Mouse (Mus musculus) cerebellum, adult 8-10 months (tissue): ENCODE data around the gene Gnai1.
"Not testable (repeated sequence)": the region's sequence is repeated elsewhere in the genome, so short reads cannot be mapped to it uniquely, and the experiment has no call there.

Experiments used
- DNase-seq: peaks from one replicate; pipeline ENCODE4 v3.0.0; 2022

The Gnai1 gene

DNA sequence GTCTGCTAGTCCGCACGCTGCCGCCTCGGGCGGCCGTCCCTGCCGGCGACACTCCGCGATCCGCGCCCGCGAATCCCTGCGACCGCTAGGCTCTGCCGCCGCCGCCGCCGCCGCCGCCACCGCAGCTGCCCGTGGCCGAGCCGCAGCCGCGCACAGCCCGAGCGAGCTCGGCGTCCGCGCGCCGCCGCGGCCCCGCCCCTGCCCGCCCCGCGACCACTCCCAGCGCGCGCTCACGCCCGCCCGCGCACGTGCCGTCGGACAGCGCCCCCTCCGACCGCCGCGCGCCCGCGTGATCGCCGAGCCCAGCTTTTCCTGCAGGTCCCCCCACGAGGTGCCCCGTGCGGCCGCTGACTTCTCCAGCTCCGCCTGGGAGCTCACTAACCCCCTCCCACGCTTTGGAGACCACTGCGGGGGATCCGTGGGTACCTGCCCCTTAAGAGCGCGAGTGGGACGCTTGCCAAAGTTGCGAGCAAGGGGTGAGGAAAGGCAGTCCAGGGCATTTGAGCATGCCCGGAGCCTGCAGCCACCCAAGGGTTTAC lies at the start of gene Gnai1:
Gene Gnai1, minus strand, starts transcription at position 75 of the 539 bp plus-strand sequence.
- DNase-seq, result peak; percentile 87

DNA sequence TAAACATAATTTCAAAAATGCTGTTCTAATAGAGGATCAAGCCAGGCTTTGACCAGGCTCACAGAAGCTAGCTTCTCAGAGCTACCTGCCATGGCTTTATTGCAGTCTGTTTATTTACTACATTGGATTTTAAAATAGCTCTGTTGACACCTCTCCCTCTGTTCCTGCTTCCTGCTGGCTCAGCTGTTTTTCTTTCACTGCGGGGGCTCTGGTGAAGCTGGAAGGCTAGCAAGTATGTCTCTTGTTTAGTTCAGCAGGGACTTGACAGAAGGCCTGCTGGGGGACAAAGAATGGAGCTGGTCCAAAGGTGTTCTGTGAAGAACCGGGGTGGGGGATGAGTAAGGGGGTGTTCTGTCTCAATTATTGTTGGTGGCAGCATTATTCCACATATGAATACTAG lies 7.7 kb upstream of the Gnai1 start:
- DNase-seq, result peak; percentile 72

DNA sequence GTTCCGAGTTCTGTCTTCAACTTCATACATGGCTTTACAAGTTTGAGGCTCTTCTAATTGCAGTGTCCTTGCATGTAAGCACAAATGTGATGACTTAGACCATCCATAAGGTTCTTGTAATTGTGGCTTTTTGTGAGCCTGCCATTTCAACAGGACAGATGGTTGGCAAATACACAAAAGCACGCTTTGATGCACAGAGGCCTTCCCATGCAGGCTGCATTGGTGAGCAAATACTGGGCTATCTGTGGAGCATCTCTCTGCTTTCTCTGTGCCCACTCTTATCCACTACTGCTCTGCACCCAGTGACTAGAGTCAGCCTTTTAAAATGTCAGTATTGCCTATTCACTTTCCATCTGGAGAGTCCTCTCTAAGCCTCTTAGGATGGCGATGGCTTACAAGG lies 5.3 kb upstream of the Gnai1 start:
- DNase-seq, result peak; percentile 59

DNA sequence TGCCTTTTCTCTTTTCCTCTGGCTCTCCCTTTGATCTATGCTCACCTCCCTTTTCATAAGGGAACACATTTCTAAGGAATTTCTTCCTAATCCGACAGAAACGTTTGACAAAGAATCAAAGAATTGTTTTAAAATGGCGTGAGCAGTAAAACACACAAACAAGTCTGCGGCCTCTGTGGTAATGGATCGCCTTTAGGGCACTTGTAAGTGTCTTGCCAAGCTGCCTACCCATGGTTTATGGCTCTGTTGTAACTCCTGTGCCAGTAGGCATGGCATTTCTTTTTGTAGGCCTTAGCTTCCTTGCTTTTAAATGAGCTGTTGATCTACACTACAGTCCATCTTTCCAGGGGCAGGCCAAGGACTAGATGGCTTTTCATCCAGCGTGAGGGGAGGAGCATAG lies 801 bp upstream of the Gnai1 start:
- DNase-seq, result no peak

DNA sequence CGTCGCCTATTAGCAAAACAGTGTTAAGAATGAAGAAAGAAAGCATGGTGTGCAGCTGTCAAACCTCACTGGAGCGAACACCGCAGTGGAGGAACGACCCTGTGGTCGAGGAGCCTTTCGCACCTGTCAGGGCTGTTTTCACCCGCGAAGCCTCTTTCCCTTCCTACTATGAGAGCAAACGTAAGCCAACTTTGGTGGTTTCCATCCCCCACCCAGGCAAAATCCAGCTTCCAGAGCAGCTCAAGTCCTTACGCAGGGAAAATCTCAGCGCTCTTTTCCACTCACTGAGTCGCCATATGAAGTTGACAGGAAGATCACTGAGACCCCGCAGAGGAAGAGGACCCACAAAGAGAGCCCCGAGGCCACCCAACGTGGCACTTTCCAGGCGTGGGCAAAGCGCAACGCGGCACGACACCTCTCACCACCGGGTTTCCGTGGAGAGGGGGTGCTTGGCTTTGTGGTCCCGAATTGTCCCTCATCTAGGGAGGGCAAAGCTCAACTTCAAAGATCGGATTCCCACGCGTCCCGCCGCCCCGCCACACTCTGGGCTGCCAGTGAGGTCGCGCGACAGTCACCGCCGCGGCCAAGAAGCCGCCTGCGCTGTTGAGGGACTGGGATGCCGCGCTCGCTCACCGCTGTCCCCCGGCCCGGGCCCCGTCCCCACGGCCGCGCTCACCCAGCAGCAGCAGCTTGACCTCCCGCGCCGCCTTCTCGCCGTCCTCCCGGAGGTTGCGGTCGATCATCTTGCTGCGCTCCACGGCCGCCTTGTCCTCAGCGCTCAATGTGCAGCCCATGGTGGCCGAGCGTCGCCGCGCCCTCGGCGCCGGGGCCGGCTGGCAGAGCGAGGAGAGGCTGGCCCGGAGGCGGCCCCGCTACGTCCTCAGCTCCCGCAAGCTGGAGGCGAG lies 527 bp downstream of the Gnai1 start:
- DNase-seq, result peak; percentile 66

DNA sequence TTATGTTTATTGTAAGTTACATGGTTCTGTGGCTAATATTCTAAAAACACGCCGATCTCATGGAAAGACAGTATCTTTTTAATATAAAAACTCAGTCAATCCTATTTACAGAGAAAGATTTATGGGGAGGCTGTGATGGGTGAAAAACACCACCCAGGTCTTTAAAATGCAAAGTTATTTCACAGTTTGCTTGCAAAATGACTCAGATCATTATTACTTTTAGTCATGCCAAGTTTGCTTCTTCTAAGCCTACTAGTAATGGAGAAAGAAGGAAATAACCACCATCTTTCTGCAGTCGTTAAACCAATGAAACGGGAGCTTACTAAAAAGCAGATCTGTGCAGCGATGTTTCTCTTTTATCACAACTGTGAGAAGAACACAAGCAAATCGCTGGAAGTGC lies 1.4 kb downstream of the Gnai1 start:
- DNase-seq, result no peak

DNA sequence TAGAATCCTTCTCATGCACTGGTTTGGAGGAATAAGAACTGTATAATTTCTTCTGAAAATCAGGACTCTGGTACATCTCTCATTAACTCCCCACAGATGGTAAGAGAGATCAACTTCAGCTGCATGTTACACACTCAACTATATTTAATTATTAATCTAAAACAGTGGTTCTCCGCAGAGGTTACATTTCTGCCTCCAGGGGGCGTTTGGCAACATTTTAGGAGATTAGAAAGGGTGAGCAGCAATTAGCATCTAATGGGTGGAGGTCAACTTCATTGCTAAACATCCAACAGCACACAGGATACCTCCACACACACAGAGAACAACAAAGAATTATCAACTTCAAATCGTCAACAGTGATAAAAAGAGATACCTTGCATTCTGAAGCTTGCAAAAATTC lies 2.0 kb downstream of the Gnai1 start:
- peak; percentile 65 for DNase-seq

DNA sequence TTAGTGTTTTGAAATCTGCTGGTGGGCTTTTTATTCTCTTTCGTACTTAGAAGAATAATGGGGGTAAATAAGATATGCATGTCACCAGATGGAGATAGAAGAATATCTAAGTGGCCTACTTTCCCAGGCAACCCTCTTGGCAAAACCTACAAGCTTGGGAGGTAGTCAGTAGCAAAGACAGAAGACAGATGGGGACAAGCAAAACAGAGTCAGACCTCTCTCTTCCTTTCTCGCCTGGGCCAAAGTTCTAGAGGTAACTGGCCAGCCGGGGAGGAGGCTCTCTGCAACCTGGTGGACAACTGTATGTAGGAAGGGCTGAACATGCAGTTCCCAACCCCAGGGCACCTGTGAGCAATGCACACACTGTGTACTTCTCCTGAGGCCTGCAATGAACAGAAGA lies 12.9 kb downstream of the Gnai1 start:
- DNase-seq, result no peak

DNA sequence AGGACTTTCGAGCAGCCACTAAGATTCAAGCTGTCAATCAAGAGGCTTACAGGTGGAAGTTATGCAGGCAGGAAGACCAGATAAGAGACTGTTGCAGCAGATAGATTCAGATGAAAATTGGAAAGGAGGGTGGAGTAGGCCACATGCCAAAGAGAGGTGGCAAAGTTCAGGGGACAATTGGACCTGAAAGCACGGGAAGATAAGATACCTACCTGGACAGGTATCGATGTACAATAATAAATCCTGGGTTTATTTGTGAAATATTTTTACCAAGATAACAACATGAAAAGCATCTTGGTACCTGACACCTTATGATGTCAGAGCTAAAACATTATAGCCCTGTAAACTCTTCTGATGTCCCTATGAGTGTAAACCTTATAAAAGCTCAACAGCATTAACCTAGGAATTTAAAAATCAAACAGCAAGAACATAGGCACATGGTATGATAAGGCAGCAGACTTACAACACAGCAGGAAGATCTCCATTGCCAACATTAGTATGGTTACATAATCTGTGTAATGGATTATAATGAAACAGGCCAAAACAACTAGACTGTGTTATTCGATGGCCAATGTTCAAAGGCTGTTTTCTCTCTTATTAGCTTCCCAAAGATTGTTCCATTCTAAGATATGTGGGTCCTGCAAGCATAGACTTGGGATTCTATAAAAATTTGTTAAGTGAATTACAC lies 16.6 kb downstream of the Gnai1 start:
- peak; percentile 50 for DNase-seq

DNA sequence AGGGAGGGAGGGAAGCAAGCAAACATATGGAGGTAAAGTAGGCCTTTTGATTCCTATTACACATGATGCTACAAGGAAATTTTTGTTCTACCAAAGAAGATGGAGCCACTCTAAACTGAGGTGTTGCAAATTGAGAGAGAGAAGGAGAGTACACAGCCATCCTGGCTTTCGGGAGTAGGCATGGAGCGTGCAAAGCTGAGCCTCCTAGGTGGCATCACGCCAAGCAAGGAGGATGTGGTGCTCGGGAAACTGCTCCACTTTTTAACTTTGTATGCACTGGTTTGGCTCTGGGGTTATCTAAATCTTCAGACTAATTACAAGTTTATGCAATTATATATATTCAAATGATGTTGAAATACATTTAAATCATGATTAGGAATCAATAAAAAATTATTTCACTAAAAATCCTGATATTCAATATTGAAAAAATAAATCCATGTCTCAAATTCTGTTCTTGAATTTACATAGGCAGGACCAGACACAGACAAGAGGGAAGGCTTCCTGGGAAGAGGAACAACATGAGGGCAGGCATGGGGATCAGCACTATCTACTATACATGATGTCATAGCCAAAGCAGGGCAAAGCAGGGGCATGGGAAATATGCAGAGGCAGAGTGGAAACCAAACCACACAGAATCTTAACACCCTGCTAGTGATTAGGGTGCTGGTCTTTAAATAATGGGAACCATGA lies 17.2 kb downstream of the Gnai1 start:
- no peak for DNase-seq

DNA sequence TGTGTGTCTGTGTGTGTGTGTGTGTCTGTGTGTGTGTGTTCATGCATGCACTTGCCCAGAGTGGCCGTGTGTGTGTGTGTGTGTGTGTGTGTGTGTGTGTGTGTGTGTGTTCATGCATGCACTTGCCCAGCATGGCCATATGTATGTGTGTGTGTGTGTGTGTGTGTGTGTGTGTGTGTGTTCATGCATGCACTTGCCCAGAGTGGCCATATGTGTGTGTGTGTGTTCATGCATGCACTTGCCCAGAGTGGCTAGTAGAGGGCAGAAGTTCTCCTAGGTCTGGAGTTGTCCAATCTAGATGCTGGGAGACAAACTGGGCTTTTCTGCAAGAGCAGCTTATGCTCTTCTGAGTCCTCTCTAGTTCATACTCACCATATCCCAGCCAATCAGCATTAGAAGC lies 18.3 kb downstream of the Gnai1 start:
- DNase-seq, result not testable (repeated sequence)

DNA sequence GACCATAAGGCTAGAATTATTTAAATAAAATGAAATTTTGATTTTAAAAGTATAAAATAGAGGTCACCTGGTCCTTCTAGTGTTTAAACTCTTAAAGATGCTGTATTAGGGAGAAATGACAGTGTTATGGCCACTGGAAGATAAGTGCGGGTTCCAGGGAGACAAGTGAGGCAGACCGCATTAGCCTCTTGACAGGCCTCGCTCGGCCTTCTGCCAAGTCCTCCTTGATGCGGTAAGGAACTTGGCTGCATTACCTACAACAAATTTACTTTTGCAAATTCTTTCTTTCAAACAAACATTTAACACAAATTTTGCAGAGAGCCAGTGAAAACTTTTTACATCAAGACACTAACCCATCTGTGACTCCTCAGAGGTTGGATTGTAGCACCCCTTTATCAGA lies 27.9 kb downstream of the Gnai1 start:
- DNase-seq, result no peak

DNA sequence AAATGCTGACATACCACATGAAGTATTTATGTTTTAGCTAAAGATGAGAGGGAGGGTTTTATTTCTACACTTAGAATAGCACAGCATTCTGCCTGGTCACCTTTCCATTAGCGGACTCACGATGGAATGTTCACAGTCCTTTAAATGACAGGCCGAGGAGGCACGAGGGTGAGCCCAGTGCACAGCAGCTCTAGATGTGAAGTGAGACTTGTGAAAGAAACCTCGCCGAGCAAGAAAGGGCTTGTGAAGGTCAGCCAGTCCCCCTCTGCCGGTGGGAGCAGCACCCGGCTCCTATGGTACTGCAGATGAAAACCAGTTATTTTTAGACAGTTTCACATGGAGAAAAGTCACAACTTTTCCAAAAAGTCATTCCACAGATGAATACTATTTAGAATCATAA lies 29.4 kb downstream of the Gnai1 start:
- no peak for DNase-seq

DNA sequence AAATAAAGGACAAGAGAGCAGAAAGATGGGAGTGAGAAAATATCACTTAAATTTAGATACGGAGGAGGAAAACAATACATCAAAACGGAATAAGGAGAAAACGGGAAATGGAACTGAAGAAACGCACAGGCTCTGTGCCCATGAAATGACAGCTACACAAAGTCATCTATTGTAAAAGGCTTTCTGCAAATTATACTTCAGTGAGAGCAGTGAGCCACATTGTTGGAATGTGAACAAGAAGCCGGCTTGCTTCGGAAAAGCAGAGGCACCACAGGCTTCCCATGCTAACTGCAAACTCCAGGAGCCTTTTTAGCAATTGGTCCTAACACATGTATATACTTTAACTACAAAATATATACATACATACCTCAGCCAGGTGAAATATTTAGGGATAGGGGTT lies 34.0 kb downstream of the Gnai1 start:
- no peak for DNase-seq

DNA sequence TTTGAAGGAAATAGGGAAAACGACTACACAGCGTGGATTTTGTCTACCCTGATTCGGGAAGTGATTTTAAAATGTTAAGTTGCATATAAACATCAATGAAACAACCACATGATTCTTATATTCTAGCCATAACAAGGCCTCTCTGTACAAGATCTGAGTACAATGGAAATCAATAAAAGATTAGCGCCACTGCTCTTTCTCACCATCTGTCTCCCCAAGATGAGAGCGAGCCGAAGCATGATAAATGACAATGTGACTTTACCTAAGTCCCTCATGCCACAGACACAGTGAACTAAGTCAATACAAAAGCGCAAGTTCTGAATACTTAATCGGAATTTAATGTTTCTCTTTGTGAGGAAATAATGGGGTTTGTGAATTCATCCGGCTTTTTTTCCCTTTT lies 36.6 kb downstream of the Gnai1 start:
- no peak for DNase-seq

DNA sequence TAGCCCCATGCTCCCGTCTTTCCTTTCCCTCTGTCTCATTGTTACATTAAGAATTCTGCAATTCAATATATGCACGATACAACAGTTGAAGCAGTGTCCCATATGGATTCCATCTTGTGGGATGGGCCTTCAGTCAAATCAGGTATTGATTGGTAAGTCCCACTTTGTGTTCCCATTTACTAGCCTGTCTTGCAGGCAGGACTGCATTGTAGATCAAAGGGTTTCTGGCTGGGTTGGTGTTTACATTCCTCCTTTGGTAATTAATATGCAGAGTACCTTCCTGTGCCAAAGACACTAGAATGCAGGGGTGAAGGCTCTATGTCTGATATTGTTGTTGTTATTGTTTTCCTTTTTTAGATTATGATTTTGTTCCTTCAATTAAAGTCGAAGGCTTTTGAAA lies 38.5 kb downstream of the Gnai1 start:
- DNase-seq, result no peak

DNA sequence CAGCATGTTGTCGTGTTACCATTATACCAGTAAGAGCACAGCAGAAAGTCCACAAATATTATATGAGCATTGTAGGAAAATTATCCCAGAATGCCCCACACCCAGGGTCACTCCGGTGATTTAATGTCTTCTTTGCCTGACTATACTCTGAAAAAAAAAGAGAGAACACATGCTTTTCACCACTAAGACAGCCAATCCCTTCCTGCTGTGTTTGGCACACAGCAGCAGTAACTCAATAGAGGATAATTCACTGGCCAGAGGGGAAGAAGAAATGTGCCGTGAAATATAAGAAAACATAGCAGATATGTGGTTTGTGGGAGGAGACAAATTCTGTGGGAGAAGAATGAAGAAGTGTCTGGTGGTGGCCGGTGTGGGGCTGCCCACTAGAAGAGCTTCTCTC lies 41.3 kb downstream of the Gnai1 start:
- DNase-seq, result no peak

DNA sequence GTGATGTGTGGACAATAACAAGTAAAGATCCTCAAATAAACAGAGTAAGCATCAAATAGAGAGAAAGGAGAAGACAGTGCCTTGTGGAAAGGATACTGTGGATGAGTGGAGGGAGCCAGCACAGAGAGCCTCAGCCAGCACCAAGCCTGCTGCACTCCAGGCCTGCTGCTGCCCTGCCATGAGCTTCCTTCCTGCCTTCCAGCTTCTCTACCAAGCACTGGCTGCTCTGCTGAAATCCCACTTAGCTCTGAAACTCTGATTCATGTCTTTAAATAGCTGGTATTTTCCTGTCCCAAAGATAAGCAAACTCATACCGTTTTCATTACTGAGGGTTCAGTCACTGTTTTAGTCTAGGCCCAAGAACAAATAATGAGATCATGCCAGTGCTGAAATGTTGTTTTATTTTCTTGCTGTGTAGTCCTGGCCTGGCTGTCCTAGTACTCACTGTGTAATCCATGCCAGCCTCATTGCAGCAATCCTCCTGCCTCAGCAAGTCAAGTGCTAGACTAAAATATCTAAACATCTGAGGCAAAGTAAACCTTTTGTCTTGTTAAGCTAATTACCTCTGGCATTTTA lies 52.8 kb downstream of the Gnai1 start:
- no peak for DNase-seq

DNA sequence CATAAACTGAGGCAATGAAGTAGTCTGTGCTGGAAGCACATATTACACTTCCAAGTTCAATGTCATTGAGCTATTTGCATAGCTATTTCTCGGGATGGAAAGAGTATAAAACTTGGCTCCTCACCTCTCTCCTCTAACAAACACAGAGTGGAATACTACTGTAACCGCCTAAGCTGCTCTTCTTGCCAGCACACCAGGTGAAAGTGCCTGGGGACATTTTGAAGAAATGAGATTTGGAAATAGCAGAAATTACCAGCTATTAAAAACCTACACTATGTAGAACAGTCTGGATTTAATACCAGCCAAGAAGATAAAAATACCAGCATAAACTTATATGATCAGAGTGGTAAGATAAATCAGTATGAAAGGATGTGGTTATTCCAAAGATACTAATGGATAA lies 63.6 kb downstream of the Gnai1 start:
- DNase-seq, result no peak

DNA sequence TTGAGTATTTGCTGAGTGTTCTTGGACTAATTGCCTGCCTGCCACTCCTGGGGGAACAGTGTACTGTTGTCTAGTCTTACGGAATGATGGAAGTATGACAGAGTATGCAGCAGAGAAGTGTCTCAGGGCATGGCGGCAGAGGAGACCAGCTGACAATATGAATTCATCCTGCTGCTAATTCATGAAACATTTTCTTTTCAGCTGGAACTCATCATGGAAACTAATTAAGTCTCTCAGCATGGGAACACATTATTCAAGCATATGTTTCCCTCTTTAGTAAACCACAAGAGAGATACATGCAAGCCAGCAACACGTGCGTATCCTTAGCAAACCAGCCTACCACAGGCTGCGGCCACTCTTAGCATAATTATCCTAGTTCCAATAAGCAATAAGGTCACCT lies 67.4 kb downstream of the Gnai1 start:
- no peak for DNase-seq

DNA sequence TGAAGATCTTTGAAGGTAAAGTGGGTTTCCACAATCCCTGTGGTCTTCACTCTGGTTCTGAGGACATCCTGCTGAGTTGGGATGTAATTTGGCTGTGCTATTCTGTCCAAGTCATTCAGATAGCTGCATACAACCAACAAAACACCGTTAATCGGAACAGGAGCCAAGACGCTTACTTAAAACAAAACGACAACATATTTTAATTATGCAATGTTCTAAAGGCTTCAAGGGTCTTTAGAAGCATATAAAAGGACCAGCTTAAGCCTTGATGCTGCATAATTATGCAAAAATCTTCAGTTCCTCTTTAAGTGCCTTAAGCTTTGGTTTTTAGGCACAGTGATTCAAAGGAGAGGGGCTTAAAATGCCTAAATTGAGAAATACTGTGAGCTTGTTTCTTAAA lies 70.6 kb downstream of the Gnai1 start:
- DNase-seq, result no peak

DNA sequence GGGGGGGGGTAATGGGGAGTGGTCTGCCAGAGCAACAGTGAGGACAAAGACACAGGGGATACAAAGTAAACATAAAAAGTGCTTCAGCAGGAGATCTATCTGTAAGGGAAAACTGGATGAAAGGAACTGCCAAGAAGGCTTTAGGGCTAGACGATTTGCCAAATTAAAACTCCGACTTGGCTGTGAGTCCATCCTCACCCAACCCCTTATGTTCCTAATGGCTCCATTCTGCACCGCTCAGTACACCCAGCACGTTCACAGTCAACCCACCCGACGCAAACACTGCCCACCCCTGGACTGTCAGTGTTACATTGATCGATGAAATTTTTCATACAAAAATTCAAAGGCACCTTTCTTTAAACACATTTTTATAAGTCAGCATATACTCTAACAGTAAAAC lies 71.5 kb downstream of the Gnai1 start:
- DNase-seq, result peak; percentile 27

DNA sequence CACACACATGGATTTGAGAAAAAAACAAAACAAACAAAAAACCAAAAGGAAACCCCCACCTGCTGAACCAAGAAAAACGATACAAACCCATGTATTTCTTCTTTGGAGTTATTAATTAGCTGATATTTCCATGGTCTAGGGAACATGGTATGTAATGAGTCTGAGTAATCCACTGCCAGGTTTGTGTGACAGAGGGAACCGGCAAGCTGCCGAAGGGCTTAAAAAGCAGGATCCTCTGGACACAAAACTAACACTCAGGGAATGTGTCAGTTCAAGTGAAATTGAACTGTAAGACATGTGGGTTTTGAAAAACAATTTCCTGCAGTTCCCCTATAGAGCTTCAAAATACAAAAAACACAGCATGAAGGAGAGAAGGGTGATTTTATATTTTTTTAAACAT lies 72.1 kb downstream of the Gnai1 start:
- DNase-seq, result no peak
